Mouse (Mus musculus) liver, adult 2 months (tissue): ENCODE measurements at regions not wholly inside any gene's neighbourhood (a gene's known extent, or its start where the extent isn't known, plus 50 kb on each side); places are given as distances from the start of the nearest gene placed in this dataset.

ENCODE experiments used
- CTCF ChIP-seq: fragments of 200-500 bp; IDR thresholded peaks from 2 replicates; pipeline ENCODE4 v1.5.1; 2011; ENCODE audit warnings: low read depth, low read length, control low read depth
- POLR2A ChIP-seq: fragments of 200-500 bp; IDR thresholded peaks from 2 replicates; pipeline ENCODE4 v1.6.1; 2011; ENCODE audit warnings: low read length, control low read depth; ENCODE audit not compliant: insufficient read depth; ENCODE audit errors: extremely low read depth

- no peak for TF ChIP-seq POLR2A
- TF ChIP-seq CTCF, result no peak
Observed at GRCm38 (mm10) chr15:36921384-36921783, 86.2 kb downstream of the Zfp706 start.
